Mouse (Mus musculus) adrenal gland, adult 8-10 months (tissue): ENCODE results near the gene Tgfbr3l. TPM values are rescaled to one million over a fixed set of nuclear protein-coding genes. Genes with fewer than 3 reads are reported as not detected.

Experiments used
- DNase-seq: peaks from one replicate; pipeline ENCODE4 v3.0.0; 2022
- total RNA-seq, 4 experiments: library from RNA; stranded (reverse); gene quantifications; 2 replicates each; pipeline ENCODE4 v1.2.4; 2022

Gene Tgfbr3l
- total RNA-seq, 4 experiments from 2014 or later: 8.9 to 50.3 (median 28.2) TPM

GRCm38 (mm10) chr8:4265160-4265914, 17.3 kb downstream of the Tgfbr3l start:
- no peak for DNase-seq

- DNase-seq: peak; percentile 9
Measured at GRCm38 (mm10) chr8:4267627-4268026, 19.6 kb downstream of the Tgfbr3l start.

GRCm38 (mm10) chr8:4269609-4270008, 21.6 kb downstream of the Tgfbr3l start:
- no peak for DNase-seq

GRCm38 (mm10) chr8:4275275-4276110, 27.5 kb downstream of the Tgfbr3l start, which contains the start of gene Timm44:
Timm44 (minus strand) TSS chr8:4275913.
- peak; percentile 95 for DNase-seq

GRCm38 (mm10) chr8:4276111-4276465, 28.1 kb downstream of the Tgfbr3l start:
- no peak for DNase-seq

GRCm38 (mm10) chr8:4292738-4293137, 44.7 kb downstream of the Tgfbr3l start:
- no peak for DNase-seq

GRCm38 (mm10) chr8:4297822-4298221, 49.8 kb downstream of the Tgfbr3l start:
- no peak for DNase-seq

Other genes with a start within 250 kb of the Tgfbr3l start
- 1 to 10 TPM; 1.2 to 4.3 (median 2.1) TPM for gene Cd209f, start 142.4 kb upstream of the Tgfbr3l start, total RNA-seq
- 1 to 10 TPM in 1 of 4 experiments, under 1 TPM in 3; 0.35 to 1.2 (median 0.67) TPM for gene Cd209g, start 114.1 kb upstream of the Tgfbr3l start, total RNA-seq
- gene Evi5l, start 81.6 kb upstream of the Tgfbr3l start, total RNA-seq: 10 to 100 TPM; 40.0 to 81.6 (median 54.5) TPM
- 10 to 100 TPM in 2 of 4 experiments, 1 to 10 TPM in 2; 5.8 to 12.8 (median 9.8) TPM for gene Prr36, start 30.8 kb upstream of the Tgfbr3l start, total RNA-seq
- 10 to 100 TPM; 27.4 to 59.1 (median 32.8) TPM for gene Lrrc8e, start 21.4 kb upstream of the Tgfbr3l start, total RNA-seq
- gene Map2k7, start 9.5 kb upstream of the Tgfbr3l start, total RNA-seq: 100 to 1,000 TPM in 3 of 4 experiments, 10 to 100 TPM in 1; 90.9 to 127 (median 124) TPM
- gene Gm49320, start 9.3 kb upstream of the Tgfbr3l start, total RNA-seq: 1 to 10 TPM; 1.0 to 7.5 (median 3.6) TPM
- 10 to 100 TPM; 32.5 to 39.9 (median 35.6) TPM for gene Snapc2, start 4.9 kb downstream of the Tgfbr3l start, total RNA-seq
- 10 to 100 TPM in 2 of 4 experiments, 1 to 10 TPM in 2; 6.9 to 13.5 (median 11.0) TPM for gene Ctxn1, start 11.1 kb downstream of the Tgfbr3l start, total RNA-seq
- gene Timm44, start 27.7 kb downstream of the Tgfbr3l start, total RNA-seq: 100 to 1,000 TPM in 2 of 4 experiments, 10 to 100 TPM in 2; 89.7 to 126 (median 102) TPM
- 10 to 100 TPM; 16.2 to 23.5 (median 16.9) TPM for gene Ccl25, start 77.0 kb downstream of the Tgfbr3l start, total RNA-seq
- 100 to 1,000 TPM in 1 of 4 experiments, 10 to 100 TPM in 3; 77.7 to 108 (median 85.4) TPM for gene Elavl1, start 77.2 kb downstream of the Tgfbr3l start, total RNA-seq
- 10 to 100 TPM; 28.5 to 49.4 (median 35.5) TPM for gene Cers4, start 244.8 kb downstream of the Tgfbr3l start, total RNA-seq